Mouse (Mus musculus) heart, postnatal 0 days (tissue): Measurements from ENCODE around the gene Mst1. TPM values are rescaled to one million over a fixed set of nuclear protein-coding genes. Genes with fewer than 3 reads are reported as not detected.

Source experiments
- ATAC-seq: fragments of 200-750 bp; cut with Nextera tagmentation; 2 replicates; pipeline ENCODE4 v1.8.0; 2017; ENCODE audit warnings: low read depth, moderate number of reproducible peaks, moderate library complexity; ENCODE audit not compliant: insufficient read depth
- DNase-seq: peaks from one replicate; pipeline ENCODE4 v3.0.0-alpha.2; 2016; ENCODE audit warnings: low spot score
- H3K27ac ChIP-seq: fragments of 300-500 bp; sonication (generic); 2 replicates; pipeline ENCODE4 v1.5.1; 2014; ENCODE audit warnings: low read depth, mild to moderate bottlenecking
- H3K27me3 ChIP-seq: fragments of 300-500 bp; sonication (generic); 2 replicates; pipeline ENCODE4 v1.6.1; 2014; ENCODE audit warnings: low read length, mixed read lengths; ENCODE audit not compliant: control insufficient read depth, insufficient read depth
- H3K36me3 ChIP-seq: fragments of 300-500 bp; sonication (generic); replicated peaks from 2 replicates; pipeline ENCODE4 v1.6.1; 2014; ENCODE audit warnings: low read length, mixed read lengths; ENCODE audit not compliant: control insufficient read depth, insufficient read depth
- H3K4me1 ChIP-seq: fragments of 300-500 bp; sonication (generic); 2 replicates; pipeline ENCODE4 v1.6.1; 2014; ENCODE audit warnings: antibody characterized with exemption; ENCODE audit not compliant: control insufficient read depth, insufficient read depth
- H3K4me2 ChIP-seq: fragments of 300-500 bp; sonication (generic); 2 replicates; pipeline ENCODE4 v1.6.1; 2014; ENCODE audit warnings: low read depth, mild to moderate bottlenecking, low read length, moderate library complexity
- H3K4me3 ChIP-seq: fragments of 300-500 bp; sonication (generic); 2 replicates; pipeline ENCODE4 v1.5.1; 2014; ENCODE audit warnings: low read depth, low read length
- H3K9ac ChIP-seq: fragments of 300-500 bp; sonication (generic); replicated peaks from 2 replicates; pipeline ENCODE4 v1.6.1; 2014; ENCODE audit warnings: low read depth, low read length, mixed read lengths
- H3K9me3 ChIP-seq: fragments of 300-500 bp; sonication (generic); replicated peaks from 2 replicates; pipeline ENCODE4 v1.6.1; 2016; ENCODE audit warnings: low read length; ENCODE audit not compliant: control insufficient read depth
- CTCF ChIP-seq: IDR thresholded peaks from 2 replicates; pipeline ENCODE4 v1.5.1; 2016; ENCODE audit warnings: antibody characterized with exemption, control low read depth, low read depth
- EP300 ChIP-seq: IDR thresholded peaks from 2 replicates; pipeline ENCODE4 v1.6.1; 2016; ENCODE audit warnings: antibody characterized with exemption, low read depth
- WGBS: fragments of 180-500 bp; shearing (Covaris S2); extraction: QIAGEN DNeasy Blood & Tissue Kit; methylation state at CpG from one replicate; pipeline ENCODE4 v1.1.7; 2014; 5-methylcytosine and 5-hydroxymethylcytosine counted together
- polyA plus RNA-seq: library from polyadenylated mRNA; unstranded; fragments of >200 nt; fragmentation: Nextera tagmentation; extraction: Ambion mirVana; gene quantifications from 2 replicates; pipeline ENCODE4 v1.2.1, GENCODE M21; 2015
- total RNA-seq: library from RNA; depleted of rRNA; stranded (reverse); fragments of >200 nt; gene quantifications from 2 replicates; pipeline ENCODE4 v1.2.3, GENCODE M21; 2014; ENCODE audit warnings: low replicate concordance

Mst1 gene
- total and polyA plus RNA-seq, 2 experiments from 2014 or later, result not detected

GRCm38 (mm10) chr9:108104766-108105548 lies 24.7 kb downstream of the Mst1 start:
- 52% methylated on average over 31 of the region's 31 CpGs for WGBS
- no peaks in the 10 kb centered on the region for H3K4me1 ChIP-seq

GRCm38 (mm10) chr9:108105549-108105863 lies 25.3 kb downstream of the Mst1 start:
- no peak for ATAC-seq
- Histone ChIP-seq H3K27me3 (0 out of 2 replicates have a peak, but pooled peaks cover 5% of the 10 kb centered on the region), H3K36me3 (no peaks in the 10 kb centered on the region), H3K4me2 (no peak overlapping the region), H3K9ac (no peak overlapping the region), H3K4me3 (no peak overlapping the region), H3K4me1 (no peaks in the 10 kb centered on the region), H3K9me3 (no peaks in the 10 kb centered on the region), H3K27ac (no peak overlapping the region)
- DNase-seq, result no peak
- 90% methylated on average over 12 of the region's 12 CpGs for WGBS
- TF ChIP-seq EP300 (no peak), CTCF (no peak)

More at GRCm38 (mm10) chr9:108104766-108105548, 24.7 kb downstream of the Mst1 start:
- H3K4me3 ChIP-seq, result no peak overlapping the region
- DNase-seq (no peak), ATAC-seq (no peak)
- H3K9ac ChIP-seq, result no peak overlapping the region
- TF ChIP-seq EP300, result no peak
- TF ChIP-seq CTCF, result no peak
- H3K27ac ChIP-seq, result no peak overlapping the region
- no peaks in the 10 kb centered on the region for H3K9me3 ChIP-seq
- H3K27me3 ChIP-seq, result no peaks in the 10 kb centered on the region
- peak overlapping the region; percentile 31; the same call in 1 of the 2 replicates for H3K4me2 ChIP-seq
- H3K36me3 ChIP-seq, result no peaks in the 10 kb centered on the region

GRCm38 (mm10) chr9:108106090-108106489 lies 25.9 kb downstream of the Mst1 start:
- no peak for DNase-seq
- H3K36me3 ChIP-seq, result no peaks in the 10 kb centered on the region
- H3K4me2 ChIP-seq, result no peak overlapping the region
- H3K4me1 ChIP-seq, result peaks cover 6% of the 10 kb centered on the region; the same call in 1 of the 2 replicates
- no peaks in the 10 kb centered on the region for H3K9me3 ChIP-seq
- H3K9ac ChIP-seq, result no peak overlapping the region
- TF ChIP-seq EP300, result no peak
- no peak for TF ChIP-seq CTCF
- WGBS, result 90% methylated on average over 23 of the region's 23 CpGs
- 0 out of 2 replicates have a peak, but pooled peaks cover 8% of the 10 kb centered on the region for H3K27me3 ChIP-seq
- H3K4me3 ChIP-seq, result no peak overlapping the region
- ATAC-seq, result no peak
- no peak overlapping the region for H3K27ac ChIP-seq

GRCm38 (mm10) chr9:108107867-108108266 lies 27.6 kb downstream of the Mst1 start:
- 92% methylated on average over 16 of the region's 16 CpGs for WGBS
- Histone ChIP-seq H3K27ac (no peak overlapping the region), H3K4me2 (no peak overlapping the region), H3K9ac (no peak overlapping the region), H3K9me3 (no peaks in the 10 kb centered on the region), H3K4me3 (no peak overlapping the region), H3K4me1 (peaks cover 7% of the 10 kb centered on the region; the same call in 1 of the 2 replicates), H3K36me3 (no peaks in the 10 kb centered on the region), H3K27me3 (0 out of 2 replicates have a peak, but pooled peaks cover 8% of the 10 kb centered on the region)
- DNase-seq (no peak), ATAC-seq (no peak)
- TF ChIP-seq EP300 (no peak), CTCF (no peak)

GRCm38 (mm10) chr9:108110160-108110559 lies 29.9 kb downstream of the Mst1 start:
- Histone ChIP-seq H3K36me3 (no peaks in the 10 kb centered on the region), H3K4me3 (no peak overlapping the region), H3K9me3 (no peaks in the 10 kb centered on the region), H3K4me1 (peaks cover 7% of the 10 kb centered on the region; the same call in 1 of the 2 replicates), H3K27ac (no peak overlapping the region), H3K4me2 (no peak overlapping the region), H3K9ac (no peak overlapping the region), H3K27me3 (peaks cover 11% of the 10 kb centered on the region; the same call in 1 of the 2 replicates)
- ATAC-seq, result no peak
- no peak for DNase-seq
- TF ChIP-seq EP300 (no peak), CTCF (no peak)
- WGBS, result 75% methylated on average over 16 of the region's 16 CpGs
